Mouse (Mus musculus): ENCODE results near the gene Zfp867. TPM values are rescaled to one million over a fixed set of nuclear protein-coding genes. Genes with fewer than 3 reads are reported as not detected.

Zfp867 gene
- total RNA-seq, 1 experiment, result 5.9 TPM

DNA sequence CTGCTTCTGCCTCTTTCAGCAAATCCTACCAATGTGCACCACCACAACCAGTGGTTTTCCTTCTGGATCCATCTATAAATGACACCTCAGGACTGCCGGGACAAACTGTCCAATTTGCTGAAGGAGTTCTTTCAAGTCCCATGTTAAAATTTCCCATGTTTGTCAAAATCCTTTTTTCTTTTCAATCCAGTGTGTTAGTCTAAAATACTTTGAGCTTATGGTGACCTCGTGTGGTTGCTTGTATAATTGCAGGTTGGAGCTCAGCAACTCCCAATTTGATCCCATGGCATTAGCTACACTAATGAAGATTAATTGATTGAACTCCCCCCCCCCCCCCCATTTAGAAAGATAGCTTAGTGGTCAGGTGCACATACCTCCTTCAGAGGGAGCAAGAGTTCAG, 10.9 kb upstream of the Zfp867 start:
- Histone ChIP-seq H3K4me1 (ENCODE audit: control insufficient read depth in 2 of 2, insufficient read depth in 2 of 2, low read length in 2 of 2, poor library complexity in 1 of 2) (no peaks in the 10 kb centered on the region), H3K36me3 (ENCODE audit: control insufficient read depth, insufficient read depth, low read length, poor library complexity, severe bottlenecking) (peaks cover 22% of the 10 kb centered on the region), H3K27ac (ENCODE audit: insufficient read depth, low read depth, low read length, poor library complexity, severe bottlenecking) (no peak overlapping the region), H3K9ac (ENCODE audit: insufficient read depth, low read depth, low read length, poor library complexity, severe bottlenecking) (no peak overlapping the region), H3K4me3 (ENCODE audit: insufficient read depth in 1 of 2, low read depth in 1 of 2, low read length in 2 of 2, poor library complexity in 1 of 2, severe bottlenecking in 1 of 2) (no peak overlapping the region), H3K9me3 (ENCODE audit: control insufficient read depth, insufficient read depth, low read depth, low read length) (no peaks in the 10 kb centered on the region)
- peak; percentile 47 for DNase-seq (ENCODE audit: low read depth, low spot score)
- TF ChIP-seq ZC3H11A (IDR thresholded peaks at IDR 0.05; ENCODE audit: borderline replicate concordance, low read depth, low read length) (peak; percentile 38), CHD2 (IDR thresholded peaks at IDR 0.05; ENCODE audit: low read depth, low read length) (no peak), ZNF384 (IDR thresholded peaks at IDR 0.05; ENCODE audit: low read depth, low read length) (no peak), HCFC1 (IDR thresholded peaks at IDR 0.05; ENCODE audit: borderline replicate concordance, insufficient read depth, low read length) (no peak)
- in situ Hi-C loops (cut with MboI; ENCODE audit: low sequenced_read_pairs in 2 of 2, unreplicated experiment in 2 of 2), result loop anchor here (5.0 kb wide), 1 partner anchor 181 kb away; no protein-coding TSS in a partner anchor

DNA sequence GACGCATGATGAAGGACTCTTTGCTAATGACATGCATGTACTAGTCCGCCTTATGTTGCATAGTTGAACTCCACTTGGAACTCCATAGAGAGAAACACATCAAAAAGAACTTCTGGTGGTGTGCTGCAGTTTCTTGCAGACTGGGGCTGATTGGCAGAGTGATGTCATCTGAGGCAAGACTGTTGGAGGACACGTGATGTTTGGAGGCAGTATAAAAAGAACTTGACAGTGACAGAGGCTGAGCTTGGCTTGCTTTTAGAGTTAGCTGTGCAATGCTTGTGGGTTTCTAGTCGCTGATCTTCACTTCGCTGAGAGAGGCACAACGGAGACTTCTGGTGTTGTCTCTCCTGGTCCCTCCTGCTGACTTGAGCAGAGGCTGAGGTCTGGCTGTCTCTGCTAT, 5.0 kb upstream of the Zfp867 start:
- Histone ChIP-seq H3K27ac (ENCODE audit: insufficient read depth, low read depth, low read length, poor library complexity, severe bottlenecking) (no peak overlapping the region), H3K4me1 (ENCODE audit: control insufficient read depth in 2 of 2, insufficient read depth in 2 of 2, low read length in 2 of 2, poor library complexity in 1 of 2) (no peaks in the 10 kb centered on the region), H3K36me3 (ENCODE audit: control insufficient read depth, insufficient read depth, low read length, poor library complexity, severe bottlenecking) (no peaks in the 10 kb centered on the region), H3K4me3 (ENCODE audit: insufficient read depth in 1 of 2, low read depth in 1 of 2, low read length in 2 of 2, poor library complexity in 1 of 2, severe bottlenecking in 1 of 2) (no peak overlapping the region), H3K9me3 (ENCODE audit: control insufficient read depth, insufficient read depth, low read depth, low read length) (no peaks in the 10 kb centered on the region), H3K9ac (ENCODE audit: insufficient read depth, low read depth, low read length, poor library complexity, severe bottlenecking) (no peak overlapping the region)
- no peak for TF ChIP-seq MAFK (IDR thresholded peaks at IDR 0.05; ENCODE audit: insufficient read depth, low read depth, low read length)
- in situ Hi-C loops (cut with MboI; ENCODE audit: low sequenced_read_pairs in 2 of 2, unreplicated experiment in 2 of 2), result no loop called here
- no peak for DNase-seq (ENCODE audit: low read depth, low spot score)

DNA sequence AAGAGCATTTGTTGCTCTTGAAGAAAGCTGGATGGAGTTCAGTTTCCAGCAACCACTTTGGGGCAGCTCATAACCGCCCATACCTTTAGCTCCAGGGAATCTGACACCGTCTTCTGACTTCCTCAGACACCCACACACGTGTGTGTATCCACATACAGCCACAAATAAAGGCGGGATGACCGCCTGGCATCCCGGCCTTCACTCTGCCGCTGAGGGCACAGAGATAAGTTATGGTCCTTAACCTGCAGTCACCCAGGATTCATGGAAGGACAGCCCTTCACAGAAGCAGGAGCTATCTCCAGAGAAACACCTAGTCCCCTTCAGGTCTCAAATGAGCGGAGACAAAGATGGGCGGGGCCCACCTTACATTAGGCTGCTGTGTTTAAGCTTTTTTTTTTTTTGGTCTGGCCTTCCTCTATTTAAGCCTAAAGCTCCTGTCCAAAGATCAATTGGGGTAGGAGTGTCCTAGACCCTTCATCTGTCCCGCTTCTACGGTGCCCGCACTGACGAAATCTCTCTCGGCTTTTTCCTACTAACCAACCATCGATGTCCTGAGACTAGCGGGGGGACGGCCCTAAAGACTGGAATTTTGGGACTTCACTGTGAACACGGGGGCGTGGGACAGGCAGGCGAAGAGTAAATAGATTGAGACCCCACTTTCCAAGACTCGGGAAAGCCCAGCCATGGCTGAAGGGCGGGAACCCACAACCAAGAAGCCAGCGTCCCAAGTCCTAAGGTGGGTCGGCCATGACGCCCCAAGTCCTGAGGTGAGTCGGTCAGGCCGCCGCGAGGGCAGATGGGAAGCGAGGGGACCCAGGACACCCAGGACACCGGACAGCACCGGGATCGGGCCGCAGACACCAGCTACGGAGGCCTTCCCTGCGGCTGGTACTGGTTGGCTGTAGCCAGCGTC, 605 bp downstream of the Zfp867 start:
- Histone ChIP-seq H3K9me3 (ENCODE audit: control insufficient read depth, insufficient read depth, low read depth, low read length) (no peaks in the 10 kb centered on the region), H3K9ac (ENCODE audit: insufficient read depth, low read depth, low read length, poor library complexity, severe bottlenecking) (peak overlapping the region; percentile 95), H3K4me3 (ENCODE audit: insufficient read depth in 1 of 2, low read depth in 1 of 2, low read length in 2 of 2, poor library complexity in 1 of 2, severe bottlenecking in 1 of 2) (peak overlapping the region; percentile 92 to 98), H3K27ac (ENCODE audit: insufficient read depth, low read depth, low read length, poor library complexity, severe bottlenecking) (peak overlapping the region; percentile 64; the same call in 1 of the 2 replicates), H3K36me3 (ENCODE audit: control insufficient read depth, insufficient read depth, low read length, poor library complexity, severe bottlenecking) (no peaks in the 10 kb centered on the region), H3K4me1 (ENCODE audit: control insufficient read depth in 2 of 2, insufficient read depth in 2 of 2, low read length in 2 of 2, poor library complexity in 1 of 2) (peaks cover 2 to 4% of the 10 kb centered on the region in 2 experiments; a peak in 2 of 4 replicates)
- in situ Hi-C loops (cut with MboI; ENCODE audit: low sequenced_read_pairs in 2 of 2, unreplicated experiment in 2 of 2), result no loop called here
- TF ChIP-seq ZC3H11A (IDR thresholded peaks at IDR 0.05; ENCODE audit: borderline replicate concordance, low read depth, low read length) (no peak), ZNF384 (IDR thresholded peaks at IDR 0.05; ENCODE audit: low read depth, low read length) (peak; percentile 74; the same call in 1 of the 2 replicates)
- peak; percentile 33 for DNase-seq (ENCODE audit: low read depth, low spot score)

DNA sequence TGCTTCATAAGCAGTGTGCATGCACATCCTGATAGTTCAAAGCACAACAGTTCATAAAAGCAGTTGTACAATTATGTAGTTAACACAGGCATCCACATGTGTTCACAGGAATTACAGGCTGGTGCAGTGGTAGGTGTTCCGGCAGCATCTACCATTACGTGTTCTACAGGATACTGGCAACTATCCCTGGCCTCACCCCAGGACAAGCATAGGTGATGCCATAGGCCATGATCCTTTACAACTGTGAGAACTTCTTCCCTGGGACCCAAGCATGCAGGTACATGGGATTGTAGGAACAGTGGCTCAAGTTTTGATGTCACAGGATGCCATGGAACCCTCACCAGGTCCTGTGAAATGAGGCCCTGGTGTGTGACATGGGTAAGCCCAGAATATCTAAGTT, 11.8 kb downstream of the Zfp867 start:
- TF ChIP-seq ZC3H11A (IDR thresholded peaks at IDR 0.05; ENCODE audit: borderline replicate concordance, low read depth, low read length) (no peak), MAFK (IDR thresholded peaks at IDR 0.05; ENCODE audit: insufficient read depth, low read depth, low read length) (no peak), HCFC1 (IDR thresholded peaks at IDR 0.05; ENCODE audit: borderline replicate concordance, insufficient read depth, low read length) (no peak), ZNF384 (IDR thresholded peaks at IDR 0.05; ENCODE audit: low read depth, low read length) (no peak), CHD2 (IDR thresholded peaks at IDR 0.05; ENCODE audit: low read depth, low read length) (no peak)
- no peaks in the 10 kb centered on the region for H3K9me3 ChIP-seq (ENCODE audit: control insufficient read depth, insufficient read depth, low read depth, low read length)
- no peak overlapping the region for H3K27ac ChIP-seq (ENCODE audit: insufficient read depth, low read depth, low read length, poor library complexity, severe bottlenecking)
- H3K4me3 ChIP-seq (ENCODE audit: insufficient read depth in 1 of 2, low read depth in 1 of 2, low read length in 2 of 2, poor library complexity in 1 of 2, severe bottlenecking in 1 of 2), result no peak overlapping the region
- no peak for DNase-seq (ENCODE audit: low read depth, low spot score)
- H3K36me3 ChIP-seq (ENCODE audit: control insufficient read depth, insufficient read depth, low read length, poor library complexity, severe bottlenecking), result peaks cover 21% of the 10 kb centered on the region
- in situ Hi-C loops (cut with MboI; ENCODE audit: low sequenced_read_pairs in 2 of 2, unreplicated experiment in 2 of 2), result no loop called here
- peaks cover 0 to 8% of the 10 kb centered on the region in 2 experiments; a peak in 1 of 4 replicates for H3K4me1 ChIP-seq (ENCODE audit: control insufficient read depth in 2 of 2, insufficient read depth in 2 of 2, low read length in 2 of 2, poor library complexity in 1 of 2)
- H3K9ac ChIP-seq (ENCODE audit: insufficient read depth, low read depth, low read length, poor library complexity, severe bottlenecking), result no peak overlapping the region

DNA sequence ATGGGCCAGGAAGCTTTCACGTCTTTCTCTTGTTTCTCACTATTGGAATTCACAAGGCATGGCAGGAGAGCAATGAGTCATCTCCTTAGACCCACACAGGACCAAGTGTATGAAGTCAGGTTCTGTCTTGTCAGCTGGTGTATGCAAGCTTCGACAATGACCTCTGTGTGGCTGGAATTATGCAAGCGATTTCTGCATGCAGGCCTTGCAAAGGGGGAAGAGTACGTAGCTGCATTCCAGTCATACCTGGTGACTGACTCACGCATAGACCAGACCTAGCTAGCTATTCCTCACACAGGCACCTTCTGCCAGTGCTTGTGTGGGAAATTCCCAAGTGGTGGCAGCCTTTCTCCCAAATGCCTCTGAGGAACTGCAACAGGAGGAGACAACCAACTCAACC, 13.3 kb downstream of the Zfp867 start:
- Histone ChIP-seq H3K27ac (ENCODE audit: insufficient read depth, low read depth, low read length, poor library complexity, severe bottlenecking) (no peak overlapping the region), H3K9me3 (ENCODE audit: control insufficient read depth, insufficient read depth, low read depth, low read length) (no peaks in the 10 kb centered on the region), H3K4me3 (ENCODE audit: insufficient read depth in 1 of 2, low read depth in 1 of 2, low read length in 2 of 2, poor library complexity in 1 of 2, severe bottlenecking in 1 of 2) (no peak overlapping the region), H3K36me3 (ENCODE audit: control insufficient read depth, insufficient read depth, low read length, poor library complexity, severe bottlenecking) (peaks cover 30% of the 10 kb centered on the region), H3K4me1 (ENCODE audit: control insufficient read depth in 2 of 2, insufficient read depth in 2 of 2, low read length in 2 of 2, poor library complexity in 1 of 2) (peaks cover 0 to 8% of the 10 kb centered on the region in 2 experiments; a peak in 1 of 4 replicates), H3K9ac (ENCODE audit: insufficient read depth, low read depth, low read length, poor library complexity, severe bottlenecking) (no peak overlapping the region)
- peak; percentile 51 for DNase-seq (ENCODE audit: low read depth, low spot score)
- in situ Hi-C loops (cut with MboI; ENCODE audit: low sequenced_read_pairs in 2 of 2, unreplicated experiment in 2 of 2), result no loop called here
- TF ChIP-seq ZNF384 (IDR thresholded peaks at IDR 0.05; ENCODE audit: low read depth, low read length) (no peak), MAFK (IDR thresholded peaks at IDR 0.05; ENCODE audit: insufficient read depth, low read depth, low read length) (peak; percentile 66), ZC3H11A (IDR thresholded peaks at IDR 0.05; ENCODE audit: borderline replicate concordance, low read depth, low read length) (no peak)
